Mouse (Mus musculus): Measurements from ENCODE around the gene Manba. TPM values are rescaled to one million over a fixed set of nuclear protein-coding genes. Genes with fewer than 3 reads are reported as not detected.
"Not testable (repeated sequence)": the region's sequence is repeated elsewhere in the genome, so short reads cannot be mapped to it uniquely, and the experiment has no call there.

Manba gene
- total RNA-seq, 2 experiments from 2014 or later, result 7.0 to 16.4 TPM

GRCm38 (mm10) chr3:135518882-135519281 is 33.5 kb downstream of the Manba start:
- ATAC-seq (replicated peaks; ENCODE audit: low FRiP score, low TSS enrichment, poor library complexity, severe bottlenecking), result no peak

GRCm38 (mm10) chr3:135519584-135519983 is 34.2 kb downstream of the Manba start:
- no peak for ATAC-seq (replicated peaks; ENCODE audit: low FRiP score, low TSS enrichment, poor library complexity, severe bottlenecking)

GRCm38 (mm10) chr3:135521963-135522362 is 36.6 kb downstream of the Manba start:
- ATAC-seq (replicated peaks; ENCODE audit: low FRiP score, low TSS enrichment, poor library complexity, severe bottlenecking), result no peak

- no peak for ATAC-seq (replicated peaks; ENCODE audit: low FRiP score, low TSS enrichment, poor library complexity, severe bottlenecking)
Measured at GRCm38 (mm10) chr3:135522618-135523355, 37.4 kb downstream of the Manba start.

- ATAC-seq (replicated peaks; ENCODE audit: low FRiP score, low TSS enrichment, poor library complexity, severe bottlenecking), result not testable (repeated sequence)
Measured at GRCm38 (mm10) chr3:135524900-135525299, 39.5 kb downstream of the Manba start.

- ATAC-seq (replicated peaks; ENCODE audit: low FRiP score, low TSS enrichment, poor library complexity, severe bottlenecking), result no peak
Measured at GRCm38 (mm10) chr3:135529670-135530069, 44.3 kb downstream of the Manba start.

GRCm38 (mm10) chr3:135531762-135532161 is 46.4 kb downstream of the Manba start:
- ATAC-seq (replicated peaks; ENCODE audit: low FRiP score, low TSS enrichment, poor library complexity, severe bottlenecking), result no peak

- peak; percentile 95 for ATAC-seq (replicated peaks; ENCODE audit: low FRiP score, low TSS enrichment, poor library complexity, severe bottlenecking)
Measured at GRCm38 (mm10) chr3:135534103-135534502, 48.7 kb downstream of the Manba start.

GRCm38 (mm10) chr3:135546212-135546923 is 61.0 kb downstream of the Manba start:
- no peak for ATAC-seq (replicated peaks; ENCODE audit: low FRiP score, low TSS enrichment, poor library complexity, severe bottlenecking)

GRCm38 (mm10) chr3:135547298-135547697 is 61.9 kb downstream of the Manba start:
- ATAC-seq (replicated peaks; ENCODE audit: low FRiP score, low TSS enrichment, poor library complexity, severe bottlenecking), result no peak

- no peak for ATAC-seq (replicated peaks; ENCODE audit: low FRiP score, low TSS enrichment, poor library complexity, severe bottlenecking)
Measured at GRCm38 (mm10) chr3:135552874-135553273, 67.5 kb downstream of the Manba start.

- ATAC-seq (replicated peaks; ENCODE audit: low FRiP score, low TSS enrichment, poor library complexity, severe bottlenecking), result no peak
Measured at GRCm38 (mm10) chr3:135555192-135555591, 69.8 kb downstream of the Manba start.

GRCm38 (mm10) chr3:135556052-135556587 is 70.7 kb downstream of the Manba start:
- ATAC-seq (replicated peaks; ENCODE audit: low FRiP score, low TSS enrichment, poor library complexity, severe bottlenecking), result 0 out of 2 replicates have a peak, but pooled peaks have one; percentile 24

- no peak for ATAC-seq (replicated peaks; ENCODE audit: low FRiP score, low TSS enrichment, poor library complexity, severe bottlenecking)
Measured at GRCm38 (mm10) chr3:135556851-135557662, 71.6 kb downstream of the Manba start.

GRCm38 (mm10) chr3:135562036-135562435 is 76.6 kb downstream of the Manba start:
- ATAC-seq (replicated peaks; ENCODE audit: low FRiP score, low TSS enrichment, poor library complexity, severe bottlenecking), result no peak

GRCm38 (mm10) chr3:135563163-135563689 is 77.8 kb downstream of the Manba start:
- no peak for ATAC-seq (replicated peaks; ENCODE audit: low FRiP score, low TSS enrichment, poor library complexity, severe bottlenecking)

GRCm38 (mm10) chr3:135564706-135565105 is 79.3 kb downstream of the Manba start:
- no peak for ATAC-seq (replicated peaks; ENCODE audit: low FRiP score, low TSS enrichment, poor library complexity, severe bottlenecking)

GRCm38 (mm10) chr3:135565306-135565705 is 79.9 kb downstream of the Manba start:
- ATAC-seq (replicated peaks; ENCODE audit: low FRiP score, low TSS enrichment, poor library complexity, severe bottlenecking), result no peak

GRCm38 (mm10) chr3:135567888-135568287 is 82.5 kb downstream of the Manba start:
- no peak for ATAC-seq (replicated peaks; ENCODE audit: low FRiP score, low TSS enrichment, poor library complexity, severe bottlenecking)
